Mouse (Mus musculus): Measurements from ENCODE around the gene Trp53rka. TPM values are rescaled to one million over a fixed set of nuclear protein-coding genes. Genes with fewer than 3 reads are reported as not detected.
"Not testable (repeated sequence)": the region's sequence is repeated elsewhere in the genome, so short reads cannot be mapped to it uniquely, and the experiment has no call there.

Trp53rka gene
- 4.9 and 11.0 TPM in 2 replicates for polyA plus RNA-seq (2012; ENCODE audit: insufficient read depth, insufficient read length, missing spikeins)

GRCm38 (mm10) chr2:165492648-165493553 is at the start of gene Trp53rka:
TSS of gene Trp53rka (minus strand) at chr2:165493324.
- H3K4me1 ChIP-seq (ENCODE audit: control insufficient read depth, insufficient read depth, insufficient read length, low read length), result peaks cover 4% of the 10 kb centered on the region; the same call in 1 of the 2 replicates
- peak within 1 kb of the TSS; percentile 73 for H3K27ac ChIP-seq (replicated peaks; ENCODE audit: low read depth, low read length)
- H3K4me3 ChIP-seq (ENCODE audit: insufficient read depth, low read depth, low read length), result peak within 1 kb of the TSS; percentile 73

GRCm38 (mm10) chr2:165540975-165541374 is 47.9 kb upstream of the Trp53rka start:
- Histone ChIP-seq H3K4me3 (ENCODE audit: insufficient read depth, low read depth, low read length) (no peak overlapping the region), H3K4me1 (ENCODE audit: control insufficient read depth, insufficient read depth, insufficient read length, low read length) (no peaks in the 10 kb centered on the region; the same call in 1 of the 2 replicates), H3K27ac (replicated peaks; ENCODE audit: low read depth, low read length) (no peak overlapping the region)

GRCm38 (mm10) chr2:165533789-165534188 is 40.7 kb upstream of the Trp53rka start:
- H3K4me1 ChIP-seq (ENCODE audit: control insufficient read depth, insufficient read depth, insufficient read length, low read length), result no peaks in the 10 kb centered on the region
- H3K4me3 ChIP-seq (ENCODE audit: insufficient read depth, low read depth, low read length), result no peak overlapping the region
- no peak overlapping the region for H3K27ac ChIP-seq (replicated peaks; ENCODE audit: low read depth, low read length)

- no peak overlapping the region for H3K4me3 ChIP-seq (ENCODE audit: insufficient read depth, low read depth, low read length)
- H3K27ac ChIP-seq (replicated peaks; ENCODE audit: low read depth, low read length), result no peak overlapping the region
- H3K4me1 ChIP-seq (ENCODE audit: control insufficient read depth, insufficient read depth, insufficient read length, low read length), result no peaks in the 10 kb centered on the region
Measured at GRCm38 (mm10) chr2:165529106-165529505, 36.0 kb upstream of the Trp53rka start.

GRCm38 (mm10) chr2:165525609-165526008 is 32.5 kb upstream of the Trp53rka start:
- Histone ChIP-seq H3K4me3 (ENCODE audit: insufficient read depth, low read depth, low read length) (no peak overlapping the region), H3K27ac (replicated peaks; ENCODE audit: low read depth, low read length) (no peak overlapping the region), H3K4me1 (ENCODE audit: control insufficient read depth, insufficient read depth, insufficient read length, low read length) (no peaks in the 10 kb centered on the region)

- no peak overlapping the region for H3K27ac ChIP-seq (replicated peaks; ENCODE audit: low read depth, low read length)
- no peak overlapping the region for H3K4me3 ChIP-seq (ENCODE audit: insufficient read depth, low read depth, low read length)
- no peaks in the 10 kb centered on the region for H3K4me1 ChIP-seq (ENCODE audit: control insufficient read depth, insufficient read depth, insufficient read length, low read length)
Measured at GRCm38 (mm10) chr2:165515178-165515728, 22.1 kb upstream of the Trp53rka start.

- H3K4me3 ChIP-seq (ENCODE audit: insufficient read depth, low read depth, low read length), result no peak overlapping the region
- H3K4me1 ChIP-seq (ENCODE audit: control insufficient read depth, insufficient read depth, insufficient read length, low read length), result no peaks in the 10 kb centered on the region
- H3K27ac ChIP-seq (replicated peaks; ENCODE audit: low read depth, low read length), result no peak overlapping the region
Measured at GRCm38 (mm10) chr2:165512870-165513600, 19.9 kb upstream of the Trp53rka start.

- Histone ChIP-seq H3K4me3 (ENCODE audit: insufficient read depth, low read depth, low read length) (no peak overlapping the region), H3K27ac (replicated peaks; ENCODE audit: low read depth, low read length) (no peak overlapping the region), H3K4me1 (ENCODE audit: control insufficient read depth, insufficient read depth, insufficient read length, low read length) (no peaks in the 10 kb centered on the region)
Measured at GRCm38 (mm10) chr2:165512426-165512825, 19.3 kb upstream of the Trp53rka start.

GRCm38 (mm10) chr2:165511530-165511929 is 18.4 kb upstream of the Trp53rka start:
- not testable (repeated sequence) for H3K4me3 ChIP-seq (ENCODE audit: insufficient read depth, low read depth, low read length); H3K4me1 ChIP-seq (ENCODE audit: control insufficient read depth, insufficient read depth, insufficient read length, low read length); H3K27ac ChIP-seq (replicated peaks; ENCODE audit: low read depth, low read length)

- not testable (repeated sequence) for H3K27ac ChIP-seq (replicated peaks; ENCODE audit: low read depth, low read length); H3K4me1 ChIP-seq (ENCODE audit: control insufficient read depth, insufficient read depth, insufficient read length, low read length); H3K4me3 ChIP-seq (ENCODE audit: insufficient read depth, low read depth, low read length)
Measured at GRCm38 (mm10) chr2:165510914-165511458, 17.9 kb upstream of the Trp53rka start.

- H3K4me3 ChIP-seq (ENCODE audit: insufficient read depth, low read depth, low read length), result no peak overlapping the region
- no peak overlapping the region for H3K27ac ChIP-seq (replicated peaks; ENCODE audit: low read depth, low read length)
- no peaks in the 10 kb centered on the region for H3K4me1 ChIP-seq (ENCODE audit: control insufficient read depth, insufficient read depth, insufficient read length, low read length)
Measured at GRCm38 (mm10) chr2:165510466-165510865, 17.3 kb upstream of the Trp53rka start.

- Histone ChIP-seq H3K27ac (replicated peaks; ENCODE audit: low read depth, low read length) (no peak overlapping the region), H3K4me1 (ENCODE audit: control insufficient read depth, insufficient read depth, insufficient read length, low read length) (no peaks in the 10 kb centered on the region), H3K4me3 (ENCODE audit: insufficient read depth, low read depth, low read length) (no peak overlapping the region)
Measured at GRCm38 (mm10) chr2:165509686-165510085, 16.6 kb upstream of the Trp53rka start.

GRCm38 (mm10) chr2:165503259-165504203 is 10.4 kb upstream of the Trp53rka start, which contains the start of gene Slc2a10:
TSS of gene Slc2a10 (plus strand) at chr2:165503787.
- Histone ChIP-seq H3K4me3 (ENCODE audit: insufficient read depth, low read depth, low read length) (peak within 1 kb of the TSS; percentile 66), H3K4me1 (ENCODE audit: control insufficient read depth, insufficient read depth, insufficient read length, low read length) (no peaks in the 10 kb centered on the region; the same call in 1 of the 2 replicates), H3K27ac (replicated peaks; ENCODE audit: low read depth, low read length) (no peak within 1 kb of the TSS; the same call in 1 of the 2 replicates)

- H3K4me3 ChIP-seq (ENCODE audit: insufficient read depth, low read depth, low read length), result no peak overlapping the region
- H3K27ac ChIP-seq (replicated peaks; ENCODE audit: low read depth, low read length), result no peak overlapping the region
Measured at GRCm38 (mm10) chr2:165498816-165499215, 5.7 kb upstream of the Trp53rka start.

More at GRCm38 (mm10) chr2:165498816-165499215, 5.7 kb upstream of the Trp53rka start:
- no peaks in the 10 kb centered on the region; the same call in 1 of the 2 replicates for H3K4me1 ChIP-seq (ENCODE audit: control insufficient read depth, insufficient read depth, insufficient read length, low read length)
